Mouse (Mus musculus): ENCODE data around the gene Vmn1r17.
"Not testable (repeated sequence)": the region's sequence is repeated elsewhere in the genome, so short reads cannot be mapped to it uniquely, and the experiment has no call there.

DNA sequence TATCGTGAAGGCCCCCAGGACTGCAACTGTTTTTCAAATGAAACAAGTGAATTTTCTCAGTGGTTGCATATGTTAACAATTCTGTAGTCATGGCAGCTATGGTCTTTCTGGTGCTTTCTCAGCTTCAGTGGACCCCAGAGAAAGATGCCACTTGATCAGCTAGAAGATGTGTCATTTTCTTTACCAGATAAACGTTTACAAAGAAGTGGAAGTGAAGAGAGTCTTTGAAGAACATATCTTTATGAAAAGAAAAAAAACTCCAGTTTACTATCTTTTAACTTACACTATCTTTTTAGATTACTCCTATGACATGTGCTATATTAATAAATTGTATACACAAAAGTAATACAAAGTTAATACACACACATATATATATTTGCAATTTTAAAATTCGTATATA, 40.0 kb upstream of the Vmn1r17 start, which contains the start of gene Vmn1r19:
- not testable (repeated sequence) for TF ChIP-seq CTCF, EP300 (IDR thresholded peaks at IDR 0.05; ENCODE audit: low read depth)
